Mouse (Mus musculus): Measurements from ENCODE around the gene Rbm38.

Gene Rbm38

GRCm38 (mm10) chr2:173014741-173015287 is 5.5 kb upstream of the Rbm38 start:
- DNase-seq (ENCODE audit: low read depth, low spot score): no peak

- DNase-seq (ENCODE audit: low read depth, low spot score): peak; percentile 32
Measured at GRCm38 (mm10) chr2:173017940-173018339, 2.4 kb upstream of the Rbm38 start.

DNA sequence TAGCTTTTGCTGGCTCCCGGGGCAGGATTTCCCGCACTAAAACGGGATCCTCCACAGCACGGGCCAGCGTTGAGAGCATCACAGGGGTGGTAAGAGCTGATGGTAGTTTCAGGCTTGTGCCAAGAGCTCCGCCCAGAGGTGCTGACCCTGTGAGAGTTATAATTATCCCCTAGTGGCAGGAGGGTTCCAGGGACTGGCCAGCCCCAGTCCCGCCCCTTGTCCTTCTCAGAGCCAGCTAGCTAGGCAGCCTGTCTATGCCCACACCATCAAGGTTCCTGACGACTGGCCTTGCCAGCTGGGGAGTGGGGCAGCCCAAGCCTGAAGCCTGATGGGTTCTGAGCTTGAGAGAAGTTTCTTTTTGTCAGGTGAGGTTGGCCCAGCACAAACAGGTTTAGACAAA is 1.7 kb upstream of the Rbm38 start:
- DNase-seq (ENCODE audit: low read depth, low spot score): peak; percentile 52

- DNase-seq (ENCODE audit: low read depth, low spot score): peak; percentile 78
Measured at GRCm38 (mm10) chr2:173019322-173019721, 976 bp upstream of the Rbm38 start.

DNA sequence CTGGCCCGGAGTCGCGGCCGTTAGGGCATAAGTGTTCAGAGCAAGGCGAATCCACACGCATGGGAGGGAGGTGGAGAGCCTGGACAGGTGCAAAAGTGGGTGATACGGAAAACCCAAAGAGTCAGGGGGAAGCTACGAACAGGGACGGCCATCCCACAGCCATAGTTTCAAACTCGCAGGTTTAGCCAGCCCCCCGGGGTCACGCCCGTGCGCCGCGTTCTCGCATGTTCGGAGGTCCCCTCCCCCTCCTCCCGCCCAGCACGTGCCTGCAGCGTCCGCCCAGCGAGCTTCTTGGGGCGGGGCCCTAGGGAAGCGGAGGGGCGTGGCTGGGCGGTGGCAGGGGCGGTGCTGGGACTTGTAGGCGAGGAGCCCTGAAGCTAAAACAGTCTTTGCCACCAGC is 508 bp upstream of the Rbm38 start:
- DNase-seq (ENCODE audit: low read depth, low spot score): peak; percentile 94

GRCm38 (mm10) chr2:173021633-173022055 is 1.3 kb downstream of the Rbm38 start:
- peak; percentile 97 for DNase-seq (ENCODE audit: low read depth, low spot score)

GRCm38 (mm10) chr2:173022056-173022681 is 1.9 kb downstream of the Rbm38 start:
- DNase-seq (ENCODE audit: low read depth, low spot score): peak; percentile 87

DNA sequence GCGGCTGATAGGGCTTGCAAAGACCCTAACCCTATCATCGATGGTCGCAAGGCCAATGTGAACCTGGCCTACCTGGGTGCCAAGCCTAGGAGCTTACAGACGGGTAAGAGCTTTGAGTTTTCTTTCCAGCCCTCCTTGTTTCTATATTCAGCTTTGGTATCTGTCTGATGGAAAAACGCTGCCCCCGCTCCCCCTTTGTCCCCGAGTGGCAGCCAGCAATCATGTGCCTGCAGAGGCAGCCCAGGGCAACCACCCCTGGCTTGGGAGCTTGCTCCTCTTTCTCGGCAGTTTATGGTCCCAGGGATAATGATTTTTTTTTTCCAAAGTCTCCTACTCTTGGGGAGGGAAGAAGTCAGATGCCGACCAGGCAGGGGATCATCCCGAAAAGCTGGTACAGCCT is 2.5 kb downstream of the Rbm38 start:
- DNase-seq (ENCODE audit: low read depth, low spot score): no peak

DNA sequence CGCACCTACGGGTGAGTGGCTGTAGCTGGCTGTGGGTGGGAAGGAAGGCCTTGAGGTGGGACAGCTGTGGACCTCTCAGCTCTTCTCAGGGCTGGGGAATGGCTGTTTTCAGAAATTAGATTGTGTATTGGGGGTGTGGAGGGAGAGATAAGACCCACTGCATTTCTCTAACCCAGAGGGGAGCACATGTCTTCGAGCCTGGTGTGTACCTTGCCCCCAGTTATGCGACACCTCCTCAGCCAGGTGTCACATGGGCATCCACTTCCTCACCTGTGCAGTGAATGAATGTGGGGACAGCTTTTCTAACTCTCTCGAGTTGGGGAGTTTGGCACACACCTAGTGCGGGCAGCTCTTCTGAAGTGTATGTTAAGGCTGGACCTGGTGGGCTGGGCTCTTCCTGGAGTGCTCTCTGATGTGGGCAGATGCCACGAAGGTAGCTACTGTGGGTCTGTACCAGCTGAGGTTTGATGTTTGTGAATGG is 3.1 kb downstream of the Rbm38 start:
- DNase-seq (ENCODE audit: low read depth, low spot score): peak; percentile 22

DNA sequence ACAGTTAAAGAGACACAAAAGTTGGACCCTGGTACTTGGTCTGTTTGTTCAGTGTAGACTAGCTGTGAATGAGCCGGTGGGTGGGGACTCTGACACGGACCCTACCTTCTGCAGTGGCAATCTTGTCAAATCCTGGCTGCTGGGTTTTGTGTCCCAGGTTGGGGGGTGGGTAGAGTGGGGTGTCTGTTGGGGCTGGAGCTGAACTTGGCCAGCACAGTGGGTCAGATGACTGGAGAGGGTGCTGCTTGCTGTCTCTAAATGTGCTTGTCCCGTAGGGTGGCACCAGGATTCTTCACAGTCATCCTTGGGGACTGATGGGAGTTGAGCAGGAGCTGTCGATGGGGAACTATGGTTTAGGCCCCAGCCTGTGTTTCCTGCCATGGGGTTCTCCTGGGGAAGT is 3.7 kb downstream of the Rbm38 start:
- no peak for DNase-seq (ENCODE audit: low read depth, low spot score)

DNA sequence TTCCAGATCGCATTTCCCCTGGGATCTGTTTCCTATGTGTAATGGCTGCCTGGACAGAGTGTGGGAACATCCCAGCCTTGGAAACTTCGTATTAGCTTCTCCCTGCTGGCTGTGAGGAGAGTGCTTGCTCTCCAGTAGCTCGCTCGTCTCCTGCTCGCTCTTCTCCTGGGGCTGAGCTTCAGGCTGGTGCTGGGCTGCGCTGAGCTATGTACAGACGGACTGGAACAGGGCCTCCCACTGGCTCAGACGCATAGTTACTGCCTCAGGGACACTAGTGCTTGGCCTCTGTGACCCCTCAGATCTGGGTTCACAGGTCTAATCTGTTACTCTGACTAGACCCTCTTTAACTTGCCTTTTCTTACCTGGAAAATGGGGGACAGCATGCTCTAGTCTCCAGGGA is 4.1 kb downstream of the Rbm38 start:
- no peak for DNase-seq (ENCODE audit: low read depth, low spot score)

- no peak for DNase-seq (ENCODE audit: low read depth, low spot score)
Measured at GRCm38 (mm10) chr2:173024938-173025337, 4.6 kb downstream of the Rbm38 start.

GRCm38 (mm10) chr2:173026286-173026685 is 6.0 kb downstream of the Rbm38 start:
- no peak for DNase-seq (ENCODE audit: low read depth, low spot score)

DNA sequence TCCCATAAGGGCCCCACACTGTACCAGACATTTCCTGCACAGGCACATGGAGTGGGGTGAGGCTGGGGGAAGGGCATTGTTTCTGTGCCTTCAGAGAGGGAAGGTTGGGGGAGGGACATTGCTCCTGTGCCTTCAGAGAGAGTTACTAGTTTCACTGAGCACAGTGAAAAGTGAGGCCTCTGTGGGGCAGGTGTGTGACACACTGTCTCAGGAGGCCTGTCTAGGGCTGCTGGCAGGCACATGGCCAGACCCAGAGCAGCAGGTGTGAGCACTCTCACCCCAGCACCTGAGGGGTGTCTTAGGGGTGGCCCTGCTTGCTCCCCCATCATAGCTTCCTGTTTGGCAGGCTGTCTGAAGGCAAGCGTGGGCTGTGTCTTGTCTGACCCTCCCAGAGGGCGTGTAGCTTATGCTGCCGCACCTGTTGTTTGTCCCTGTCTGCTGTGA is 6.4 kb downstream of the Rbm38 start:
- peak; percentile 94 for DNase-seq (ENCODE audit: low read depth, low spot score)

GRCm38 (mm10) chr2:173027169-173027823 is 7.0 kb downstream of the Rbm38 start:
- DNase-seq (ENCODE audit: low read depth, low spot score): no peak

- DNase-seq (ENCODE audit: low read depth, low spot score): peak; percentile 37
Measured at GRCm38 (mm10) chr2:173027824-173028495, 7.7 kb downstream of the Rbm38 start.

GRCm38 (mm10) chr2:173028508-173029031 is 8.3 kb downstream of the Rbm38 start:
- DNase-seq (ENCODE audit: low read depth, low spot score): no peak

DNA sequence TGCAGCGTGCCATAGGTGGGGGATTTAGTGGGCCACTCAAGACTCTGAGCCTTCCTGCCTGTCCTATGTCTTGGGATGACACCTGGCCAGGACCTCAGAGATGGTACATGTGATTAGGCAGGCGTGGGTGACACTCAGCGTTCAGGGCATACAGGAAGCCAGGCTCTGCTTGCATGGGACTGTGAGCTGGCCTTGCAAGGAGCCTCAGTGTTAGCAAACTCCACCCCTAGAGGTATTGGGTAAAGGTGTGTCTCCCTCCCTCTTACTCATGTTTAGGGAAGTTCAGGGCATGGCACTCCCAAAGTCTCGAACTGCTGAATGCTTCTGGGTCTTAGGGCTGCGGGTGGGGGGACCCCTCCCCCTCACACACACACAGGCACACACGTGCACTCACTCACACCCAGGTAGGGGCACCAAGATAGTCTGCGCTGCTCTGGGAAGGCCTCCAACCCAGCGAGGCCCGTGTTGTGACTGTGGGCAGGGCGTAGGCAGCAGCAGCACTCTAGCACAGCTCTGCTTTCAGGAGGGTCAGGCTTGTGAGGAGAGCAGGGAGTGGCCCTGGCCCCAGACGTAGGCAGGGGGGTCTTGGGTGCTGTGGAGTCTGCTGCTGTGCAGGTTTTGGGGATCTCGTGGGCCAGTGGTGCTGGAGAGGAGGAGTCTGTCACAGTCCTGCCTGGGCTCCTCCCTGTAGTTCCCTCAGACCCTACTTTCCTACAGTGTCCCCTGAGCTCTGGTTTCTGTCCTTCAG is 10.5 kb downstream of the Rbm38 start:
- DNase-seq (ENCODE audit: low read depth, low spot score): no peak

- peak; percentile 77 for DNase-seq (ENCODE audit: low read depth, low spot score)
Measured at GRCm38 (mm10) chr2:173033531-173033930, 13.2 kb downstream of the Rbm38 start.

DNA sequence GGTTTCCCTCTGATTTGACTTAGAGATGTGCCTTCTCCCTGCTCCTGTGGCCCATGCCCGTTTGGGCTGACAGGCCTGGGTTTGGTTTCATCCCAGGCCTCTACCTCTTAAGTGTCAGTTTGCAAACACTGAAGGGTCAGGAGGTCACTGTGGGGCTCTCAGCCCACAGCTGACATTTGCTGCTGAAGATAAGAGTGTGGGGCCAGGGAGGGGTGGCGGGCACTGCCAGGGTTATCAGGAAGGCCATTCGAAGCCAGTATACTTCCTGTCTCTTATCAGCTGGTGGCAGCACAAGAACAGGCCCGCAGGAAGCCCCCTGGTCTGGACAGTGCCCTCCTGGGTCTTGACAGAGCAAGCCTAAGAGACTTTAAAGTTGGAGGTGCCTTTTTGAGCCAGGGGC is 14.7 kb downstream of the Rbm38 start:
- no peak for DNase-seq (ENCODE audit: low read depth, low spot score)

DNA sequence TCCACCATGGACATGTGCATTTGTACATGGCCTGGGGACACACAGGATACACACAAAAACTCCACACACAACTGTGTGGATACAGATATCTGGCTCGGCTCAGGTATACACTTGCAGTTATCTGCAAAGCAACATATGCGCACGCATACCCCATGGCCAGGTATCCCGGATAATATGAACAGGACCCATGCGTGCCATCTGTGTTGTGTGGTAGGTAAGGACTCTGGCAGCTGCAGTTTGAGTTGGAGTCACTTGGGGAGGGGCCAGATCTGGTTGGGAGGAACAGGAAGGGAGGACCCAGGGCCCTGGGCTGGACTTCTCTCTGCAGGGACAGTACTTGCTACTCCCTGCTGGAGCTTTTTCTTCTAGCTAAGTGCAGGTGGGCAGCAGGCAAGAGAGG is 15.4 kb downstream of the Rbm38 start:
- DNase-seq (ENCODE audit: low read depth, low spot score): no peak

All from A20 (cell line).